Mouse (Mus musculus) embryonic facial prominence, embryonic 15.5 days (tissue): ENCODE results near the gene Fam129a. TPM values are rescaled to one million over a fixed set of nuclear protein-coding genes. Genes with fewer than 3 reads are reported as not detected.
"Not testable (repeated sequence)": the region's sequence is repeated elsewhere in the genome, so short reads cannot be mapped to it uniquely, and the experiment has no call there.

Source experiments
- ATAC-seq: fragments of 200-750 bp; cut with Nextera tagmentation; 2 replicates; pipeline ENCODE4 v1.8.0; 2017; ENCODE audit warnings: low read depth, moderate TSS enrichment; ENCODE audit not compliant: insufficient number of reproducible peaks, low FRiP score, low TSS enrichment
- H3K27ac ChIP-seq: fragments of 300-500 bp; sonication (generic); replicated peaks from 2 replicates; pipeline ENCODE4 v1.5.1; 2015; ENCODE audit warnings: mild to moderate bottlenecking, inconsistent platforms
- H3K27me3 ChIP-seq: fragments of 300-500 bp; sonication (generic); 2 replicates; pipeline ENCODE4 v1.6.1; 2015; ENCODE audit warnings: inconsistent platforms
- H3K36me3 ChIP-seq: fragments of 300-500 bp; sonication (generic); 2 replicates; pipeline ENCODE4 v1.6.1; 2015; ENCODE audit warnings: mild to moderate bottlenecking, inconsistent platforms
- H3K4me1 ChIP-seq: fragments of 300-500 bp; sonication (generic); 2 replicates; pipeline ENCODE4 v1.6.1; 2015; ENCODE audit warnings: inconsistent platforms
- H3K4me2 ChIP-seq: fragments of 300-500 bp; sonication (generic); replicated peaks from 2 replicates; pipeline ENCODE4 v1.6.1; 2015; ENCODE audit warnings: mild to moderate bottlenecking, inconsistent platforms
- H3K4me3 ChIP-seq: fragments of 300-500 bp; sonication (generic); replicated peaks from 2 replicates; pipeline ENCODE4 v1.5.1; 2015; ENCODE audit warnings: mild to moderate bottlenecking, inconsistent platforms
- H3K9ac ChIP-seq: fragments of 300-500 bp; sonication (generic); 2 replicates; pipeline ENCODE4 v1.6.1; 2015; ENCODE audit warnings: inconsistent platforms
- H3K9me3 ChIP-seq: fragments of 300-500 bp; sonication (generic); replicated peaks from 2 replicates; pipeline ENCODE4 v1.6.1; 2016; ENCODE audit warnings: inconsistent platforms
- WGBS: fragments of 180-500 bp; shearing (Covaris S2); methylation state at CpG from one replicate; pipeline ENCODE4 v1.1.7; 2015; 5-methylcytosine and 5-hydroxymethylcytosine counted together
- polyA plus RNA-seq: library from polyadenylated mRNA; unstranded; fragments of >200 nt; fragmentation: Nextera tagmentation; extraction: Ambion mirVana; gene quantifications from 2 replicates; pipeline ENCODE4 v1.2.1, GENCODE M21; 2015

Gene Fam129a
- polyA plus RNA-seq, 1 experiment from 2014 or later = 18.9 TPM

DNA sequence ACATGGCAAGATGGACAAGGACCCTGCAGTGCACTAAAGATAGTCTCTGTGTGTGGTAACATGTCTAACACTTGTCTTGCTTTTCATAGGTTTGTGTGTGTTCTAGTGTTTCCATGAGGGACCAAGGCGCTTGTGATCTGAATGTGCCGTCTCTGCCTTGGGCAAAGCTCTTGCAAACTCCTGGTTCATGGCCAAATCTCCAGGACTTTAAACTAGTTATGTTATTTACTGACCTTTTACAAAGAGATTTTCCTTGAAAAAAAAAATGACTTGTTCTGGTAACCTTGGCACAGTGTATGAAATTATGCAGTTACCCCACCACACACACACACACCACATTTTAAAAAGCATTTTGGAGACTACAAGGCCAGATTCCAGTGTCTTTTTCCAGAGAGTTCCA is 149.6 kb downstream of the Fam129a start:
- H3K27ac ChIP-seq = no peak overlapping the region
- no peak for ATAC-seq
- H3K9me3 ChIP-seq = no peaks in the 10 kb centered on the region
- H3K4me2 ChIP-seq = no peak overlapping the region
- no peaks in the 10 kb centered on the region for H3K4me1 ChIP-seq
- 0 out of 2 replicates have a peak, but pooled peaks cover 3% of the 10 kb centered on the region for H3K36me3 ChIP-seq
- H3K9ac ChIP-seq = no peak overlapping the region
- WGBS = 69% methylated on average over 2 of the region's 2 CpGs
- no peaks in the 10 kb centered on the region for H3K27me3 ChIP-seq
- H3K4me3 ChIP-seq = no peak overlapping the region

GRCm38 (mm10) chr1:151721357-151721983 is 150.5 kb downstream of the Fam129a start:
- Histone ChIP-seq H3K9ac (no peak overlapping the region), H3K27me3 (no peaks in the 10 kb centered on the region), H3K9me3 (no peaks in the 10 kb centered on the region), H3K27ac (no peak overlapping the region), H3K4me2 (no peak overlapping the region), H3K36me3 (0 out of 2 replicates have a peak, but pooled peaks cover 3% of the 10 kb centered on the region), H3K4me1 (no peaks in the 10 kb centered on the region), H3K4me3 (no peak overlapping the region)
- no peak for ATAC-seq
- WGBS = 56% methylated on average over 10 of the region's 10 CpGs

GRCm38 (mm10) chr1:151723771-151724170 is 152.8 kb downstream of the Fam129a start:
- no peaks in the 10 kb centered on the region for H3K9me3 ChIP-seq
- no peaks in the 10 kb centered on the region for H3K27me3 ChIP-seq
- no peak overlapping the region for H3K4me3 ChIP-seq
- H3K4me1 ChIP-seq = no peaks in the 10 kb centered on the region
- no peak overlapping the region for H3K9ac ChIP-seq
- no peak for ATAC-seq
- H3K4me2 ChIP-seq = no peak overlapping the region
- H3K27ac ChIP-seq = no peak overlapping the region
- WGBS = 74% methylated on average over 4 of the region's 4 CpGs
- H3K36me3 ChIP-seq = no peaks in the 10 kb centered on the region

- no peak for ATAC-seq
- Histone ChIP-seq H3K27me3 (no peaks in the 10 kb centered on the region), H3K4me2 (no peak overlapping the region), H3K9me3 (no peaks in the 10 kb centered on the region), H3K4me1 (no peaks in the 10 kb centered on the region), H3K9ac (no peak overlapping the region), H3K36me3 (no peaks in the 10 kb centered on the region), H3K4me3 (no peak overlapping the region), H3K27ac (no peak overlapping the region)
- WGBS = 65% methylated on average over 2 of the region's 2 CpGs
These were observed 154.6 kb downstream of the Fam129a start for GRCm38 (mm10) chr1:151725590-151725989.

GRCm38 (mm10) chr1:151726358-151726757 is 155.4 kb downstream of the Fam129a start:
- no peak overlapping the region for H3K27ac ChIP-seq
- no peaks in the 10 kb centered on the region for H3K27me3 ChIP-seq
- H3K4me3 ChIP-seq = no peak overlapping the region
- ATAC-seq = no peak
- H3K9ac ChIP-seq = no peak overlapping the region
- no peak overlapping the region for H3K4me2 ChIP-seq
- H3K9me3 ChIP-seq = no peaks in the 10 kb centered on the region
- no peaks in the 10 kb centered on the region for H3K36me3 ChIP-seq
- H3K4me1 ChIP-seq = no peaks in the 10 kb centered on the region
- WGBS = 84% methylated on average over 6 of the region's 6 CpGs

DNA sequence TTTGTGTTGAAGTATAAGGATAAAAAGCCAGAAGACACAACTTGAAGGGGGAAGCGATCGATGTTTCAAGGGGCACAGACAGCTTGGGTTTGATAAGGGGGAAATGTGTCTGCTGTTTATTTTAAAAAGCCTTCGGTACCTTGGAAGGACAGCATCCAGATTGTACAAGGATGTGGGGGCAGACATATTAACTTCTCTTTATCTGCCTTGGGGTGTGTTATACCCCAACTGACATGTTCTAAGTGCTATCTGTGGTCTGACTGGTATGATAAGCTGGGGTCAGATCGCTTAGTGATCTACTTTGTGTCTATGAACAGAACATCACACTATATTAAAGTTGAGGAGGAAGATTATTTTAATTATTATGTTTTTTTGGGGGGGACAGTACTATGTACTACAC is 157.2 kb downstream of the Fam129a start:
- Histone ChIP-seq H3K4me3 (no peak overlapping the region), H3K9ac (no peak overlapping the region), H3K27ac (no peak overlapping the region), H3K36me3 (no peaks in the 10 kb centered on the region), H3K4me1 (no peaks in the 10 kb centered on the region), H3K27me3 (no peaks in the 10 kb centered on the region), H3K9me3 (no peaks in the 10 kb centered on the region), H3K4me2 (no peak overlapping the region)
- WGBS = 80% methylated on average over 4 of the region's 4 CpGs
- no peak for ATAC-seq

- Histone ChIP-seq H3K27ac (no peak overlapping the region), H3K4me2 (no peak overlapping the region)
- 83% methylated on average over 2 of the region's 2 CpGs for WGBS
These were observed 166.2 kb downstream of the Fam129a start for GRCm38 (mm10) chr1:151737146-151737545.

GRCm38 (mm10) chr1:151741199-151741621 is 170.2 kb downstream of the Fam129a start:
- Histone ChIP-seq H3K36me3 (no peaks in the 10 kb centered on the region), H3K4me1 (no peaks in the 10 kb centered on the region), H3K9ac (no peak overlapping the region), H3K4me3 (no peak overlapping the region), H3K27me3 (no peaks in the 10 kb centered on the region), H3K27ac (no peak overlapping the region), H3K4me2 (no peak overlapping the region), H3K9me3 (no peaks in the 10 kb centered on the region)
- no peak for ATAC-seq
- 82% methylated on average over 7 of the region's 7 CpGs for WGBS

More at GRCm38 (mm10) chr1:151737146-151737545, 166.2 kb downstream of the Fam129a start:
- Histone ChIP-seq H3K9ac (no peak overlapping the region), H3K27me3 (no peaks in the 10 kb centered on the region), H3K4me3 (no peak overlapping the region), H3K4me1 (no peaks in the 10 kb centered on the region), H3K9me3 (no peaks in the 10 kb centered on the region), H3K36me3 (no peaks in the 10 kb centered on the region)
- no peak for ATAC-seq

GRCm38 (mm10) chr1:151749894-151750293 is 178.9 kb downstream of the Fam129a start:
- WGBS = 90% methylated on average over 2 of the region's 2 CpGs
- H3K4me2 ChIP-seq, H3K9me3 ChIP-seq, ATAC-seq, H3K36me3 ChIP-seq, H3K9ac ChIP-seq, H3K4me3 ChIP-seq, H3K4me1 ChIP-seq, H3K27me3 ChIP-seq, H3K27ac ChIP-seq: not testable (repeated sequence)

GRCm38 (mm10) chr1:151752946-151753345 is 182.0 kb downstream of the Fam129a start:
- H3K36me3 ChIP-seq = no peaks in the 10 kb centered on the region
- 64% methylated on average over 4 of the region's 4 CpGs for WGBS

GRCm38 (mm10) chr1:151753374-151753929 is 182.5 kb downstream of the Fam129a start:
- Histone ChIP-seq H3K4me1 (peaks cover 12% of the 10 kb centered on the region), H3K4me3 (no peak overlapping the region), H3K27me3 (no peaks in the 10 kb centered on the region), H3K4me2 (peak overlapping the region; percentile 41; the same call in 1 of the 2 replicates), H3K9me3 (no peaks in the 10 kb centered on the region), H3K9ac (no peak overlapping the region), H3K36me3 (no peaks in the 10 kb centered on the region), H3K27ac (no peak overlapping the region)
- ATAC-seq = no peak
- WGBS = 78% methylated on average over 8 of the region's 8 CpGs

More at GRCm38 (mm10) chr1:151752946-151753345, 182.0 kb downstream of the Fam129a start:
- no peak for ATAC-seq
- H3K4me2 ChIP-seq = no peak overlapping the region
- H3K4me1 ChIP-seq = peaks cover 12% of the 10 kb centered on the region
- no peaks in the 10 kb centered on the region for H3K9me3 ChIP-seq
- H3K9ac ChIP-seq = no peak overlapping the region
- H3K27me3 ChIP-seq = no peaks in the 10 kb centered on the region
- no peak overlapping the region for H3K4me3 ChIP-seq
- no peak overlapping the region for H3K27ac ChIP-seq

DNA sequence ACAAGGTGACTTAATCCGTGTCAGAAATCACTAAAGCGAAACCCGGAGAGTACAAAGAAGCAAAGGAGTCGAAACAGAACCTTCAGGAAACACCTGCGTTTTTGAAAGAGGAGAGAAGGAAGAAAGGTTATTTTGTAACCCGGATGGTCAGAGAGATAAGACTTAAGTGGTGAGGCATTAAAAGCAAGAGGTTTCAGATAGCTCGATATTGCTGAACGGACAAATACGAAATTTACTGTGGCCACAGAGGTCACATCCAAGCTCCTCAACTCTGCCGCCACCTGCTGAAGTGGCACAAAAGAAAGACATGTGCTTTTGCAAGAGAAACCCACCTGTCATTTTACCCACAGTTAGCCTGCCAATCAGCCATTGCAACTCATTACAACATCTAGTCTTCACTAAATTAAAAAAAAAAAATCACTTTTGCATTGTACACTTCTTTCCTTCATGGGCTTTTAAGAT is 183.1 kb downstream of the Fam129a start:
- H3K4me2 ChIP-seq = peak overlapping the region; percentile 41
- H3K36me3 ChIP-seq = no peaks in the 10 kb centered on the region
- H3K27ac ChIP-seq = no peak overlapping the region
- no peak for ATAC-seq
- no peaks in the 10 kb centered on the region for H3K27me3 ChIP-seq
- H3K9ac ChIP-seq = peak overlapping the region; percentile 6; the same call in 1 of the 2 replicates
- H3K4me1 ChIP-seq = peaks cover 12% of the 10 kb centered on the region
- WGBS = 65% methylated on average over 10 of the region's 10 CpGs
- no peaks in the 10 kb centered on the region for H3K9me3 ChIP-seq
- H3K4me3 ChIP-seq = peak overlapping the region; percentile 93
